Mouse (Mus musculus) bone marrow macrophage, adult 2 months (primary cell): ENCODE measurements around the gene H2-Q7.
"Not testable (repeated sequence)": the region's sequence is repeated elsewhere in the genome, so short reads cannot be mapped to it uniquely, and the experiment has no call there.

Experiments
- CTCF ChIP-seq: IDR thresholded peaks from 2 replicates; pipeline ENCODE4 v1.5.1; 2012; ENCODE audit warnings: low read depth, mild to moderate bottlenecking, low read length, moderate library complexity
- POLR2A ChIP-seq: IDR thresholded peaks from 2 replicates; pipeline ENCODE4 v1.6.1; 2012; ENCODE audit warnings: mild to moderate bottlenecking, low read depth, low read length, borderline replicate concordance

DNA sequence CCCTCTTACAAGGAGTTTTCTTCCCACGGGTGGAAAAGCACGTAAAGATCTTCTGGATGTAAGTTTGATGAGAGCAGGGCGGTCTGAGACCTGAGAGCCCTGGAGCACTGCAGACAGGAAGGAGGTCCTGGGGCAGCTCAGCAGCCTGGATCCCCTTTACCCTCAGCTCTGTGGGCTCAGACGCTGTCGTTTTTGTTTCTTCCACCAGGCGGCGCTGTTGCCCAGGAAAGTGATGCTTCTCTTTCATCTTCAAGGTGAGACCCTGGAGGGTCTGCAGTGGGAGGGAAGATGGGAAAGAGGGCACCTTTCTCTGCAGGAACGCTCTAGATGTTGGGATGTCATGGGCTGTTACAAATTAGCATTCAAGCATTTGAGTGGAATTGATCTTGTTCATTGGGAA is 4.1 kb upstream of the H2-Q7 start:
- not testable (repeated sequence) for TF ChIP-seq POLR2A
- TF ChIP-seq CTCF: peak; percentile 89
